Mouse (Mus musculus) stomach, postnatal 0 days (tissue): ENCODE measurements at regions not wholly inside any gene's neighbourhood (a gene's known extent, or its start where the extent isn't known, plus 50 kb on each side); places are given as distances from the start of the nearest gene placed in this dataset.

Source experiments
- ATAC-seq: fragments of 200-750 bp; cut with Nextera tagmentation; 2 replicates; pipeline ENCODE4 v1.8.0; 2017; ENCODE audit not compliant: low FRiP score, low TSS enrichment
- DNase-seq: peaks from one replicate; pipeline ENCODE4 v3.0.0-alpha.2; 2016; ENCODE audit warnings: low spot score
- H3K27ac ChIP-seq: fragments of 300-500 bp; sonication (generic); replicated peaks from 2 replicates; pipeline ENCODE4 v1.5.1; 2014; ENCODE audit warnings: mild to moderate bottlenecking, control low read depth
- H3K27me3 ChIP-seq: fragments of 300-500 bp; sonication (generic); 2 replicates; pipeline ENCODE4 v1.6.1; 2014; ENCODE audit warnings: low read length; ENCODE audit not compliant: control insufficient read depth, insufficient read depth
- H3K36me3 ChIP-seq: fragments of 300-500 bp; sonication (generic); 2 replicates; pipeline ENCODE4 v1.6.1; 2014; ENCODE audit warnings: low read length, mixed read lengths; ENCODE audit not compliant: control insufficient read depth, insufficient read depth
- H3K4me1 ChIP-seq: fragments of 300-500 bp; sonication (generic); replicated peaks from 2 replicates; pipeline ENCODE4 v1.6.1; 2014; ENCODE audit warnings: antibody characterized with exemption; ENCODE audit not compliant: control insufficient read depth, insufficient read depth
- H3K4me2 ChIP-seq: fragments of 300-500 bp; sonication (generic); replicated peaks from 2 replicates; pipeline ENCODE4 v1.6.1; 2014; ENCODE audit warnings: low read depth, mild to moderate bottlenecking, control low read depth, moderate library complexity
- H3K4me3 ChIP-seq: fragments of 300-500 bp; sonication (generic); 2 replicates; pipeline ENCODE4 v1.5.1; 2014; ENCODE audit warnings: low read depth, low read length, control low read depth
- H3K9ac ChIP-seq: fragments of 300-500 bp; sonication (generic); 2 replicates; pipeline ENCODE4 v1.6.1; 2014; ENCODE audit warnings: mild to moderate bottlenecking, low read length, control low read depth, mixed read lengths
- H3K9me3 ChIP-seq: fragments of 300-500 bp; sonication (generic); 2 replicates; pipeline ENCODE4 v1.6.1; 2016; ENCODE audit warnings: low read length; ENCODE audit not compliant: control insufficient read depth
- CTCF ChIP-seq: IDR thresholded peaks from 2 replicates; pipeline ENCODE4 v1.5.1; 2016; ENCODE audit warnings: antibody characterized with exemption, low read depth, mild to moderate bottlenecking, moderate library complexity
- EP300 ChIP-seq: optimal IDR thresholded peaks from 2 replicates; pipeline ENCODE3; 2016; ENCODE audit warnings: antibody characterized with exemption
- WGBS: fragments of 180-500 bp; shearing (Covaris S2); extraction: QIAGEN DNeasy Blood & Tissue Kit; methylation state at CpG from one replicate; pipeline ENCODE4 v1.1.7; 2014; 5-methylcytosine and 5-hydroxymethylcytosine counted together

DNA sequence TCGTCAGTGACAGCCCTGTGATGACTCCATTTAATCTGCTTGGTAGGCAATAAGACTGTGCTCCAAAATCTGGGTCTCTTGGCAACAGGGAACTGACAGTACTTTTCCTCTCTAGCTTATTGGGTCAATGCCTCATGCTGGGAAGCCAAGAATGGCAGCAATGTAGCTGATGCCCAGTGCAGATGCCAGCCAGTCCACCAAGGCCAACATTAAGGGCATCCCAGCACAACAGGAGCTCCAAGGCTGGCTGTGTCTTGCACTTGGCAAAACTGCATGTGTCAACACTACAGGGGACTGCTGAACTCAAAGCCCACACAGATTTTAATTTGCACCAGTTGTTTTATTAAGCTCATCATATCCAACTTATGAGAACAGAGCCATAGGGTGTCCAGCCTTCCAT, 437.9 kb downstream of the Actr3 start:
- no peak overlapping the region for H3K27ac ChIP-seq
- no peaks in the 10 kb centered on the region for H3K9me3 ChIP-seq
- no peak overlapping the region for H3K4me3 ChIP-seq
- H3K27me3 ChIP-seq, result no peaks in the 10 kb centered on the region
- no peak for TF ChIP-seq CTCF
- no peak for TF ChIP-seq EP300
- no peak for DNase-seq
- no peak for ATAC-seq
- no peak overlapping the region for H3K4me2 ChIP-seq
- H3K36me3 ChIP-seq, result no peaks in the 10 kb centered on the region
- H3K9ac ChIP-seq, result no peak overlapping the region
- WGBS, result 36% methylated on average over 1 of the region's 1 CpGs
- no peaks in the 10 kb centered on the region for H3K4me1 ChIP-seq

DNA sequence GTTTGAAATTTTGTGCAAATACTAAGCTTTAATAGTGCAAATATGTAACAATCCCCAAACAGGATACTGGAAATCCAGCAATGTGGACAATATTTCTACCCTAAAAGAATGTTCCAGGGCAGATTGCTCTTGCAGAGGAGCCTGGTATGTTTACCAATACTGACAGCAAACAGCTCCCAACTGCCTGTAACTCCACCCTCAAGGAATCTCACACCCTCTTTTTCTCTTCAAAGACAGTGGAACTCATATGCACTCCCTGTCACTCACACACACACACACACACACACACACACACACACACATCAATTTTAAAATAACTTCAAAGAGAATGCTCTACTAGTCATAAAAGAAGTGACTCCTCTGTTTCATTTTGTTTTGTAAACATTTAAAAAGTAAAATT, 484.7 kb downstream of the Actr3 start:
- H3K4me2 ChIP-seq, result no peak overlapping the region
- DNase-seq, result no peak

GRCm38 (mm10) chr1:124904373-124904772, 531.2 kb downstream of the Actr3 start:
- Histone ChIP-seq H3K27me3 (no peaks in the 10 kb centered on the region), H3K36me3 (no peaks in the 10 kb centered on the region), H3K9me3 (no peaks in the 10 kb centered on the region), H3K27ac (no peak overlapping the region), H3K4me3 (no peak overlapping the region), H3K4me2 (no peak overlapping the region), H3K4me1 (no peaks in the 10 kb centered on the region), H3K9ac (no peak overlapping the region)
- no peak for ATAC-seq
- TF ChIP-seq CTCF (no peak), EP300 (no peak)
- no peak for DNase-seq

More for the DNA sequence above, 484.7 kb downstream of the Actr3 start:
- H3K9me3 ChIP-seq, result no peaks in the 10 kb centered on the region
- H3K27me3 ChIP-seq, result no peaks in the 10 kb centered on the region
- H3K9ac ChIP-seq, result no peak overlapping the region
- TF ChIP-seq CTCF, result no peak
- TF ChIP-seq EP300, result no peak
- no peak overlapping the region for H3K27ac ChIP-seq
- ATAC-seq, result no peak
- H3K36me3 ChIP-seq, result no peaks in the 10 kb centered on the region
- H3K4me3 ChIP-seq, result no peak overlapping the region
- no peaks in the 10 kb centered on the region for H3K4me1 ChIP-seq

- Histone ChIP-seq H3K9ac (no peak overlapping the region), H3K4me3 (no peak overlapping the region), H3K36me3 (no peaks in the 10 kb centered on the region), H3K9me3 (no peaks in the 10 kb centered on the region), H3K27me3 (no peaks in the 10 kb centered on the region), H3K27ac (no peak overlapping the region), H3K4me2 (no peak overlapping the region), H3K4me1 (no peaks in the 10 kb centered on the region)
- no peak for TF ChIP-seq CTCF
- no peak for TF ChIP-seq EP300
- ATAC-seq (no peak), DNase-seq (no peak)
- WGBS, result 83% methylated on average over 3 of the region's 3 CpGs
These were observed 564.4 kb downstream of the Actr3 start for GRCm38 (mm10) chr1:124871148-124871547.

DNA sequence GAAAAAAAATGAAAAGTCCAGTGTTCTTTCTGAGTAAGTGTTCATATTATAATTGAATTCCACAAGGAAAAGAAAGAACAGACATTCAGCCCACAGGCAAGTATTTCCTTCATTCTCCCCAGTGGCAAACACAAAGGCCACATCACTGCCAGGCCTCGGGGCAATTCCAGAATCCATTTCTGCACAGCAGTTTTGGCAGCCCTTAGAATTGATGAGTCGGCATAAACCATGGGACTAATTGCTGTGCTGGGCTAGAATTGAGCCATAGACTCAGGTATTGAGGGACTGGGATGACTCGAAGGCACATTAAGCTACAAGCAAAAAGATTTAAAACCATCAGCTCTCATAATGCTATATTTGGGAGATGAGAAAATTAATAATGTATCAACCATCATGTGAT, 569.3 kb downstream of the Actr3 start:
- H3K27ac ChIP-seq, result no peak overlapping the region
- H3K27me3 ChIP-seq, result no peaks in the 10 kb centered on the region
- no peak for ATAC-seq
- H3K36me3 ChIP-seq, result no peaks in the 10 kb centered on the region
- no peak overlapping the region for H3K4me2 ChIP-seq
- H3K9me3 ChIP-seq, result no peaks in the 10 kb centered on the region
- H3K4me3 ChIP-seq, result no peak overlapping the region
- WGBS, result 75% methylated on average over 3 of the region's 3 CpGs
- H3K4me1 ChIP-seq, result no peaks in the 10 kb centered on the region
- TF ChIP-seq EP300 (no peak), CTCF (no peak)
- no peak overlapping the region for H3K9ac ChIP-seq
- no peak for DNase-seq

GRCm38 (mm10) chr1:124845681-124846080, 589.8 kb downstream of the Actr3 start:
- 45% methylated on average over 6 of the region's 6 CpGs for WGBS
- no peak for ATAC-seq
- no peaks in the 10 kb centered on the region for H3K36me3 ChIP-seq

More at GRCm38 (mm10) chr1:124845681-124846080, 589.8 kb downstream of the Actr3 start:
- H3K9me3 ChIP-seq, result no peaks in the 10 kb centered on the region
- H3K4me2 ChIP-seq, result no peak overlapping the region
- no peaks in the 10 kb centered on the region for H3K27me3 ChIP-seq
- no peaks in the 10 kb centered on the region for H3K4me1 ChIP-seq
- no peak overlapping the region for H3K27ac ChIP-seq
- TF ChIP-seq EP300, result no peak
- no peak for TF ChIP-seq CTCF
- H3K4me3 ChIP-seq, result no peak overlapping the region
- H3K9ac ChIP-seq, result no peak overlapping the region
- DNase-seq, result peak; percentile 31
